ENCODE assay signal across 8 mouse cellular contexts in the genomic region with DNA sequence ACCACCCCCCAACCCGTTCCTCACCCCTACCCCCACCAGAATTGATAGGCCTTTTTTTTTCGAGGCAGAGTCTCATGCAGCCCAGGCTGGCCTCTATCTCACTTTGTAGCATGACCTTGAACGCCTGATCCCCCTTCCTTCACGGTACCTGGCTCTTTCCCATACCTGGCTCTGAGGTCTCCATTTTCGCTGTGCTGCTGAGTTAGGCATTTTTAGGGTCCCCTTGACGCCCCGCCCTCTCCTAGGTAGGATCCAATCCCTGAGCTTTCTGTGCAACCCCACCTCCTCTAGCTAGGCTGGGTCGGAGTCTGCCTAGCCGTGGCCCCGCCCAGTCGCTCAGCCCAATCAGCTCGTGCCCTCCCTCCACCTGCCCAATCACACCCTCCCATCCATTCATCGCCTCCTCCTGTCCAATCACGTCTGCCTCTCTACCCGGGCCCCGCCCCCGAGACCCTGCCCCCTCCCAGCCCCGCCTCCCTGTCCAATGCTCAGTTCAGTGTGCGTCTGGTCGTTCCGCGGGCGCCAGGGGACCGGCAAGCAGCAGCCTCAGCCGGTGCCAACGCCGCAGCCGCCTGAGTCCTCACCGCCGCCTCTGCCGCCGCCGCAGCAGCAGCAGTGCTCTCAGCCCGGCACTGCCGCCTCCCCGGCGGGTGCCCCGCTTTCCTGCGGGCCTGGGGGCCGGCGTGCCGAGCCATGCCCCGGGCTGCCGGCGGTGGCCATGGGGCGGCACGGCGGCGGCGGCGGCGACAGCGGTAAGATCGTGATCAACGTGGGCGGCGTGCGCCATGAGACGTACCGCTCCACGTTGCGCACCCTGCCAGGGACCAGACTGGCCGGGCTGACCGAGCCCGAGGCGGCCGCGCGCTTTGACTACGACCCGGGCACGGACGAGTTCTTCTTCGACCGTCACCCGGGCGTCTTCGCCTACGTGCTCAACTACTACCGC. TPM values are rescaled to one million over a fixed set of nuclear protein-coding genes. Genes with fewer than 3 reads are reported as not detected.
DNase-seq lines count a peak whose midpoint lies in the region; ATAC-seq and TF ChIP-seq lines count a peak whose summit lies in the region.

Gene Kcnc3, plus strand, starts transcription at position 263 of the 946 bp plus-strand sequence.

- DNase-seq in cerebellum, adult 8-10 months = peak; percentile 95
- peak; percentile 96 for DNase-seq in forebrain, postnatal 0 days
- DNase-seq in heart, postnatal 36 days = peak; percentile 54 to 65
- peak; percentile 95 for DNase-seq in layer of hippocampus, adult 18-20 months (ENCODE audit: low spot score in 2 of 2)
- DNase-seq in liver, postnatal 0 days = peak; percentile 90
- peak; percentile 95 for DNase-seq in stomach, postnatal 0 days (ENCODE audit: low spot score)

- H3K9ac ChIP-seq in ES-Bruce4 (ENCODE audit: low read depth, poor library complexity, severe bottlenecking) = peak within 1 kb of the TSS; percentile 76
- H3K9ac ChIP-seq in forebrain, postnatal 0 days = peak within 1 kb of the TSS; percentile 53
- H3K9ac ChIP-seq in liver, postnatal 0 days (replicated peaks) = peak within 1 kb of the TSS; percentile 11; the same call in 1 of the 2 replicates
- peak within 1 kb of the TSS; percentile 84 for H3K9ac ChIP-seq in neural tube, embryonic 13.5 days
- peak within 1 kb of the TSS; percentile 38; the same call in 1 of the 2 replicates for H3K9ac ChIP-seq in stomach, postnatal 0 days (ENCODE audit: low read length)

- H3K27ac ChIP-seq in ES-Bruce4 (ENCODE audit: insufficient read depth, low read length) = peak within 1 kb of the TSS; percentile 35
- peak within 1 kb of the TSS; percentile 73 for H3K27ac ChIP-seq in forebrain, postnatal 0 days (ENCODE audit: low read depth, low read length)
- no peak within 1 kb of the TSS for H3K27ac ChIP-seq in liver, postnatal 0 days (ENCODE audit: low read depth)
- peak within 1 kb of the TSS; percentile 82 for H3K27ac ChIP-seq in neural tube, embryonic 13.5 days (replicated peaks)
- no peak within 1 kb of the TSS for H3K27ac ChIP-seq in stomach, postnatal 0 days (replicated peaks)

- no peaks in the 10 kb centered on the region for H3K4me1 ChIP-seq in ES-Bruce4 (ENCODE audit: control insufficient read depth, insufficient read depth, low read length)
- H3K4me1 ChIP-seq in forebrain, postnatal 0 days (ENCODE audit: insufficient read depth) = peaks cover 37% of the 10 kb centered on the region; the same call in 1 of the 2 replicates
- H3K4me1 ChIP-seq in liver, postnatal 0 days (ENCODE audit: insufficient read depth) = peaks cover 32% of the 10 kb centered on the region
- H3K4me1 ChIP-seq in neural tube, embryonic 13.5 days (replicated peaks) = peaks cover 77% of the 10 kb centered on the region
- peaks cover 5% of the 10 kb centered on the region for H3K4me1 ChIP-seq in stomach, postnatal 0 days (replicated peaks; ENCODE audit: control insufficient read depth, insufficient read depth)

- TF ChIP-seq EP300 in ES-Bruce4 (IDR thresholded peaks at IDR 0.05; ENCODE audit: insufficient read depth, low read depth, low read length) = no peak
- TF ChIP-seq EP300 in liver, postnatal 0 days (IDR thresholded peaks at IDR 0.05; ENCODE audit: low read depth) = no peak
- TF ChIP-seq EP300 in stomach, postnatal 0 days (optimal IDR thresholded peaks at IDR 0.05) = no peak

- TF ChIP-seq CTCF in ES-Bruce4 (IDR thresholded peaks at IDR 0.05; ENCODE audit: low read depth, low read length) = no peak
- TF ChIP-seq CTCF in forebrain, postnatal 0 days (IDR thresholded peaks at IDR 0.05; ENCODE audit: low read depth) = no peak
- no peak for TF ChIP-seq CTCF in liver, postnatal 0 days (IDR thresholded peaks at IDR 0.05; ENCODE audit: low read depth)
- TF ChIP-seq CTCF in stomach, postnatal 0 days (IDR thresholded peaks at IDR 0.05; ENCODE audit: low read depth) = no peak

- no peaks in the 10 kb centered on the region for H3K27me3 ChIP-seq in ES-Bruce4 (ENCODE audit: control insufficient read depth, insufficient read depth, low read length, poor library complexity, severe bottlenecking)
- H3K27me3 ChIP-seq in forebrain, postnatal 0 days (ENCODE audit: insufficient read depth, low read length) = peaks cover 17% of the 10 kb centered on the region
- H3K27me3 ChIP-seq in liver, postnatal 0 days (ENCODE audit: insufficient read depth, low read length) = peaks cover 80% of the 10 kb centered on the region
- H3K27me3 ChIP-seq in neural tube, embryonic 13.5 days = peaks cover 39% of the 10 kb centered on the region
- peaks cover 25% of the 10 kb centered on the region for H3K27me3 ChIP-seq in stomach, postnatal 0 days (ENCODE audit: control insufficient read depth, insufficient read depth, low read length)

- WGBS in forebrain, postnatal 0 days = under 1% methylated on average over 74 of the region's 80 CpGs
- 1% methylated on average over 61 of the region's 80 CpGs for WGBS in liver, postnatal 0 days (ENCODE audit: insufficient replicate concordance)
- under 1% methylated on average over 80 of the region's 80 CpGs for WGBS in neural tube, embryonic 13.5 days
- under 1% methylated on average over 63 of the region's 80 CpGs for WGBS in stomach, postnatal 0 days

- H3K36me3 ChIP-seq in ES-Bruce4 (ENCODE audit: control insufficient read depth, insufficient read depth, low read length, poor library complexity, severe bottlenecking) = peaks cover 3% of the 10 kb centered on the region
- H3K36me3 ChIP-seq in forebrain, postnatal 0 days (ENCODE audit: insufficient read depth) = 0 out of 2 replicates have a peak, but pooled peaks cover 3% of the 10 kb centered on the region
- no peaks in the 10 kb centered on the region for H3K36me3 ChIP-seq in liver, postnatal 0 days (replicated peaks; ENCODE audit: insufficient read depth, low read length)
- peaks cover 4% of the 10 kb centered on the region for H3K36me3 ChIP-seq in neural tube, embryonic 13.5 days
- H3K36me3 ChIP-seq in stomach, postnatal 0 days (ENCODE audit: control insufficient read depth, insufficient read depth, low read length) = no peaks in the 10 kb centered on the region

- peak within 1 kb of the TSS; percentile 97 for H3K4me2 ChIP-seq in forebrain, postnatal 0 days (ENCODE audit: low read depth)
- H3K4me2 ChIP-seq in liver, postnatal 0 days (ENCODE audit: low read depth, low read length) = peak within 1 kb of the TSS; percentile 93
- peak within 1 kb of the TSS; percentile 92 for H3K4me2 ChIP-seq in neural tube, embryonic 13.5 days
- H3K4me2 ChIP-seq in stomach, postnatal 0 days (replicated peaks; ENCODE audit: low read depth) = peak within 1 kb of the TSS; percentile 90

- no peaks in the 10 kb centered on the region for H3K9me3 ChIP-seq in ES-Bruce4 (replicated peaks; ENCODE audit: control insufficient read depth, insufficient read depth, low read length, poor library complexity, severe bottlenecking)
- H3K9me3 ChIP-seq in forebrain, postnatal 0 days (ENCODE audit: low read length) = no peaks in the 10 kb centered on the region
- no peaks in the 10 kb centered on the region for H3K9me3 ChIP-seq in liver, postnatal 0 days (ENCODE audit: low read length)
- no peaks in the 10 kb centered on the region for H3K9me3 ChIP-seq in neural tube, embryonic 13.5 days
- no peaks in the 10 kb centered on the region for H3K9me3 ChIP-seq in stomach, postnatal 0 days (ENCODE audit: control insufficient read depth, low read length)

- H3K4me3 ChIP-seq in ES-Bruce4 (ENCODE audit: low read depth, low read length) = peak within 1 kb of the TSS; percentile 90
- peak within 1 kb of the TSS; percentile 47 for H3K4me3 ChIP-seq in forebrain, postnatal 0 days (ENCODE audit: low read depth, low read length)
- peak within 1 kb of the TSS; percentile 49 for H3K4me3 ChIP-seq in liver, postnatal 0 days (ENCODE audit: low read depth, low read length)
- peak within 1 kb of the TSS; percentile 64 for H3K4me3 ChIP-seq in neural tube, embryonic 13.5 days
- peak within 1 kb of the TSS; percentile 46 for H3K4me3 ChIP-seq in stomach, postnatal 0 days (ENCODE audit: low read depth, low read length)

- TF ChIP-seq POLR2A in ES-Bruce4 (IDR thresholded peaks at IDR 0.05; ENCODE audit: insufficient read depth, low read length) = peak; percentile 48

- peak; percentile 93 for ATAC-seq in forebrain, postnatal 0 days
- peak; percentile 92 for ATAC-seq in liver, postnatal 0 days
- peak; percentile 92 for ATAC-seq in neural tube, embryonic 13.5 days (ENCODE audit: low read depth)
- ATAC-seq in stomach, postnatal 0 days (ENCODE audit: low FRiP score, low TSS enrichment) = peak; percentile 94

- intact Hi-C loops in heart, postnatal 36 days (cut with DNase I) = no loop called here

RNA-seq across cellular contexts. Expression of gene Kcnc3, which starts in this region (rescaled TPM):
- polyA plus RNA-seq in ES-Bruce4 (2011; ENCODE audit: insufficient read depth, insufficient read length, low read depth, missing spikeins) = 12.3 and 15.5 TPM in 2 replicates
- 6.0 and 8.6 TPM in 2 replicates for total RNA-seq in forebrain, postnatal 0 days (2014; rRNA removed)
- 4.2 and 5.2 TPM in 2 replicates for polyA plus RNA-seq in forebrain, postnatal 0 days (2015; fragmentation: Nextera tagmentation; extraction: Ambion mirVana)
- 1 to 10 TPM; 2.0 to 2.3 TPM for total RNA-seq in heart, postnatal 36 days (2021)
- 100 to 1,000 TPM; 164 to 170 TPM for total RNA-seq in layer of hippocampus, adult 18-20 months (2021)
- polyA plus RNA-seq in liver, postnatal 0 days (2015; fragmentation: Nextera tagmentation; extraction: Ambion mirVana) = 0.13 and 0.20 TPM in 2 replicates
- polyA plus RNA-seq in neural tube, embryonic 13.5 days (2015; fragmentation: Nextera tagmentation; extraction: Ambion mirVana) = 4.7 and 5.2 TPM in 2 replicates
- polyA plus RNA-seq in stomach, postnatal 0 days (2015; fragmentation: Nextera tagmentation; extraction: Ambion mirVana) = 0.06 and 0.10 TPM in 2 replicates

Comparison
In these comparisons a context has a peak if more than half of its experiments do, and no peak if none do; other contexts are left out.
1. RNA of gene Kcnc3 (total RNA-seq): 164 to 170 TPM in layer of hippocampus, adult 18-20 months; 6.0 to 8.6 TPM in forebrain, postnatal 0 days and 2.0 to 2.3 TPM in heart, postnatal 36 days; every median in the first group is over 10 times any median in the second.
2. Peak in DNase-seq, ATAC-seq, H3K4me3 ChIP-seq, H3K9ac ChIP-seq and H3K4me2 ChIP-seq in liver, postnatal 0 days; RNA of the gene not detected or under 1 TPM.
3. Peak in DNase-seq, ATAC-seq, H3K4me3 ChIP-seq, H3K9ac ChIP-seq and H3K4me2 ChIP-seq in stomach, postnatal 0 days; RNA of the gene not detected or under 1 TPM.
4. H3K27ac ChIP-seq: peak in ES-Bruce4 (single experiment), forebrain, postnatal 0 days (single experiment) and neural tube, embryonic 13.5 days (single experiment); none in liver, postnatal 0 days (single experiment) and stomach, postnatal 0 days (single experiment).
5. H3K9ac ChIP-seq: peak in every context shown above with its lines; median percentile 84 in neural tube, embryonic 13.5 days; 76 in ES-Bruce4; 53 in forebrain, postnatal 0 days; 38 in stomach, postnatal 0 days; 11 in liver, postnatal 0 days.
6. Peak in every context shown above with its lines, with median percentiles within 50 percentile points of each other: H3K4me3 ChIP-seq, DNase-seq, ATAC-seq and H3K4me2 ChIP-seq.